Mouse (Mus musculus) ovary, postnatal 10 days (tissue): Measurements from ENCODE around the gene March1.
"Not testable (repeated sequence)": the region's sequence is repeated elsewhere in the genome, so short reads cannot be mapped to it uniquely, and the experiment has no call there.

Experiments
- DNase-seq: peaks from one replicate; pipeline ENCODE4 v3.0.0; 2022; ENCODE audit warnings: low spot score

The March1 gene

DNA sequence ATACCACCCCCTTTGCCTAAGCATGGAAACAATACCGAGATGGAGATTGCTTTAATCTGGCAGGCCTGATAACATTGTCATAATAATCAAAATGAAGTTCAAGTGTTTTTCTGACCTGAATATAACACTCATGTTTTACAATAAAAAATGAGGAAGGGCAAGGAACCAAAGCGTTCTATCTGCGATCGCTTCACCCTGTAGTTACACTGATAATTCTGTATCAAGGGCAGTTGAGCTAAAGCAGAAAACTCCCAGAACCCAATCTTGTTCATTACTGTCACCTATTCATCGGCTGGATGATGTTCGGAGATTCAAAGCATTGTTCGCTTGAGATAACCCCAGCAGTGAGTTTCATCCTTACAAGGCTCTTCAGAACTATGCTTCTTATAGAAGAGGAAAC lies 700.1 kb downstream of the March1 start:
- DNase-seq, result no peak

DNA sequence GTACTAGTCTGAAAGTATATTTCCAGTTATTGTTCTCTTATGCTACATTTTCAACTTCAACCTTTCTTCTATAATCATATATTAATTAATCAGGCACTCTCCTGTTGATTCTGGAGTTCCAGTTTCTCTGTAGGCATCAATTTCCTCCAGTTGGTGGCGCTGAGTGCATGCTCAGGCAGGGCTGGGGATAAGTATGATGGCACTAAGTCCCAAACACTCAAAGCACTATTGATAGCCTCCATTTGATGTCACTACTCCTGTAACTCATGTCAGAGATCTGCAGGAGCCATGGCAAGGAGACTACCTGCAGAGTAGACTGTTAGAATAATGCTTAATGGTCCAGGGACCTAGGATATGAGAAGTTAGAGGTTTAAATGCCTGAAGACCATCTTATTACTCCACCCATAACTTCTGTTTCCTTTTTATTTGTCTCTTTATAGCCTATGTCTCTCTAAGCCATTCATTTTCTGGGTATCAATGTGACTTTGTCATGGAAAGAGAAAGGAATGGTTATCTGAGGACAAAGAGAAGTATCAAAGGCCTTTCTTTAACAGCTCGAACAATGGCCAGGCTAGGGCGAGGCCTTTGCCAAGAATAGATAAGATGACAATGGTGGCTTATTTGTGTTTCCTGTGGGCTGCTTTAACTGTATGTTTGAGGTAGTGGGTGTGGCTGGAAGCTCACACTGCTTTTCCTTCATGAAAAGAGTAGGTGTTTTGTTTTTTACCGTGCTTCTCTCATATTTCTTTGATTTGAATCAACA lies 705.5 kb downstream of the March1 start:
- DNase-seq, result no peak

DNA sequence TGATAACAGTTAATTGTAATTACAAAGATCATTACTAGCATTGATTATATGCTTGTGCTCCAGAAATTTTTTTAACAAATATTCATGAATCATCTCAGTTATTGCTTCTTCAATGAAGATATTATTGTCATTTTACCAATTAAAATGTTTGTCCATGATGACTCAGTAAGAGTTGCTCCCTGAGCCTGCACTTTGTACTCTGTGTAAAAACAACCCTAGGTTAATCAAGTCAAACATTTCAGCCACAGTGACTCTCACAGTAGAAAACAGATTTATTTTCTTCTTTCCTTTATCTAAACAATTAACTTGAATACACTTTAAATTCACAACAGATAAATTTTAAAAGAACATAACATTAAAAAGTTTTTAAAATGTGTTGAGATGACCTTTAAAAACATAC lies 708.7 kb downstream of the March1 start:
- no peak for DNase-seq

DNA sequence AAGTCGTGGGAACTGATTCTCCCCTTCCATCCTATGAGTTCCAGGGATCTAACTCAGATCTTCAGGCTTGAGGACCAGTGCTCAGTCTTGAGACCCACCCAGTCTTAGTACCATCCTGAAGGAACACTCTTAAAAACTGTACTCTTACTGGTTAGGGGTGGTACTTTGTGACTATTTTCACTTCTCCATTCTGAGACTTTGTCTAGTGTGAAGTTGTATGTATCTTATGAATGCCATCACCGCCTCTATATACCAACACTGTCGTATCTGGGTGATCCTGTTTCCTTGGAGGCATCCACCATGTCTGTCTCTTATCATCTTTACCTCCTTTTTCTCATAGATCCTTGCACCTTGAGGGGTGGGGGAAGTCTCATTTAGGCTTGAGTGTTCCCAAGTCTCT lies 714.5 kb downstream of the March1 start:
- DNase-seq, result no peak

DNA sequence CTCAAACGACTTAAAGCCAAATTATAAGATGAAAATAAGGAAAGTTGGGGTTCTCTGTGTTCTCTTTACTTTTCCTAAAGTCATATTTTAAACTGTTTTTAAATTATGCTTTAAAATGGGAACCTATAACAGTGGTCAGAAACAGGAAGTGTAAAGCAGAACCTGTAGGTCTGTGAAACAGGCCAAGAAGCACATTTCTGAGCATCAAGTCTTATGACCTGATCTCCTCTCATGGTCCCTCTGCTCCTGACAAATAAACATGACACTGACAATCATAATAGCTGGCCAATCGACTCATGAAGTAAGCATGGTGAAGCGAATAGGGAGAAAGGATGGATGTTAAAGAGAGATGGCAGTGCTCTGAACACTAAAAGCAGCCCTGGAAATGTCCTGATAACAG lies 716.6 kb downstream of the March1 start:
- DNase-seq, result no peak

DNA sequence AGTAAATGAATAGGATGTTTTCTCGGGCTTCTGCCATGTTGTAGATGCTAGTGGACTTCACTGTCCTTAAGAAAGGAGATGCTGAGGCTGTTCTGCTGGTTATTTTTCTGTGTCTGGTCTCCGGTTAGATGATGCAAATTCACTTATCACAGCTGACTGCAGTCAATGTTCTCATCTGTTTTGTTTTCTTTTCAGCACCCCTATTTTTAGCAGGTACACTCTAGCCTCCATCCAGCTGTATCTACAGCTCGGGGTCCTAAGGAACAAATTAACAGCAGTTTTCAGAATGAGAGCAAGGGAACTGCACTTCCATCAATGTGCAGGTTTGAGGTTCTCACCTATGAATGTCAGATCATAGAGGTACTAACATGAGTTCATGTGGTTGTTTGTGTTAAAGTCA lies 721.9 kb downstream of the March1 start:
- DNase-seq, result no peak

DNA sequence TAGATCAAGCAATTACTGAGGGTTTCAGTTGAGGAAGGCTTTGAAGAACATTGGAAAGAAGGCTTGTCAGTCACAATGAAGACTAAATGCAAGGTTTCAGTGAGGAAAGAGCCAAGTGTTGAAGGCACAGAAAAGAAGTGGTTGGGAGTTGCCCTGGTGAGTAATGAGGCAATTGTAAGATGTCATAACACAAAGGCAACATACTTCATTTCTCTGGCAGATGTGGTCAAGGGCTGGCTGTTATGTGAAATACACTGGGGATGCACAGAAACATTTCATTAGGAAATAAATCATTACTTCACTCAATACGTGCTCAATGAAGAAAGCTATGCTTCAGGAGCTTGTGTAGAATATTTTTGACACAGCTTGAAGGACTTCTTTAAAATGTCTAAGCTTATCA lies 725.2 kb downstream of the March1 start:
- DNase-seq, result no peak

DNA sequence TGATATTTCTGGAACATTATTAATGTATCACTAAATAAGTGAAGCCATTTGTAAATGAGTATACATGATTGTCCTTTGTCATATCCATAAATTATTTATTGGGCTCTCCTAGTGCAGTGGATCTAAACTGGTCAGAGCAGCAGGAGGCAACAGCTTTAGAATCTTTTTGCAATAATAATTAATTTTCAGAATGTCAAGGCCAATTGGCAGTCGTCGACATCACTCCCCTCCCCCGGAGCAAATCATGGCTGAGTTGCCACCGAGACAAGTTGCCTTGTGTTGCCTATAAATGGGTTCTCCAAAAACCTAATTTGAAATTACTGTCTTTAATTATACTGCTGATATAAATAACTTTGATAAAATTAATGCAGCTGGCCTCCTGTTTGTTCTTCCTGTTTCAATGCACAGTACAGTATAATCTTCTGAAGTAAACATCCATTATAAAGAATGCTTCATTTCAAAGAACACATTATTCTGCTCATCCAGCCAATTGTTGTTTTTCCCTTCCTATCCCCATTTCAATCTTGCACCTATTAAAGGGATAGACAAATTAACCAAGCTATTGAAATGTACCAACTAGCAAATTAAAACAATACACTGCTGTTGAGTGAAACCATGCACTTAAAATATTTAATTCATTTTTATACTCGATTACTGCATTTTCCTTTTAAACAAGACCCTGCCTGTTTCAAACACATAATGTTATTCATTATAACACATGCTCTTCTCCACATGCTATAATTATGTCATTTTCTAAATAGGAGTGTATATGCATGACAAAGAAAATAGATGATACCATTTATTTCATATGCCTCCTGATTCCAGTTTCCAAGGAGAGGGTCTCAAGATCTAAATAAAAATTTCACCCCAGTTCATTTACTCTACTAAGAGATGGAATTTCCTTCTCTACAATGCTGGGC lies 745.4 kb downstream of the March1 start:
- no peak for DNase-seq

DNA sequence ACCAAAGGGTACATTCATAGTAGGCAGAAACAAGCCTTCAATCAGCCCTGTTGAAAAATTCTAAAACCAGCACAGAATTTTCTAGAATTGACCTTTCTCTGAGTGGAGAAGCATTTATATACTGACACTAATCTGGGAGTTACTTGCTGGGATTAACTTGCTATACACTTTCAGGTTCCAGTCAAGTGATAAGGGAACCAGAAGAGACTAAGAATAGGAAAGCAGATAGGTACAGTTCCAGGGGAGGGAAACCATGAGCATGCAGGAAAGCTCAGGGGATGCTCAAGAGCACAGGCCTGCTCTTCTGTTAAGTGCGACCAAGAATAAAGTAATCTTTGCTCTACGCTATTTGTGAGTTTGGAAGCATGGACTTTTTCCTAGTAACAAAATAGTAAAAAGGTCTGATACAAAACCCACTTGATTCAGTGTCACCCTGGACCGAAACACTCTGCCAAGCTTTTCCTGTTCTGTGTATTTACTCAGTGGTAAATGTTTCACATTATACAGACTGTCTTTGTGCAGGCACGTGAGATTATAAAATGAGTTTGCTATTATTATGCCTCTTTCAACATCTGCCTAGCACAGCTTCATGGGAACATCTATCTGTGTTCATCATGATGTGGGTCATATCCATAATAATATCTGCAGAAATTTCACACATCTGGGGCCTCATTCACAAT lies 766.1 kb downstream of the March1 start:
- no peak for DNase-seq

DNA sequence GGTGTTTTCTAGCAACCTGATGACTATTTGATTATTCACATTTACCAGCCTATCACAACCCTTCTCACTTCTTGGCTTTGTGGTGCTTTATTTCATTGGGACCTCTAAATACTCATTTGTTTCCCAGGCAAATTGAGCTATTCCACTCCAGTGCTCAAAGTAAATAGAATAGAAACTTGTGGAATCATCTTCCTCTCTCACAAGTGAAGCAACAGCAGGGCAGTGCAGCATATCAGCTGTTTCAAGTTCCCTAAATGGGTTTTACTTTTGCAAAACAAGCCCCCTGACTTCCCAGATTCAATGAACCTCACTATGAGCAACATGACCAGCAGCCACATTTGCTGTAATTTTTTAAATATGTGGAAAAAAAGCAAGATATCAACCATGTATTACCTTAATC lies 768.3 kb downstream of the March1 start:
- DNase-seq, result no peak

DNA sequence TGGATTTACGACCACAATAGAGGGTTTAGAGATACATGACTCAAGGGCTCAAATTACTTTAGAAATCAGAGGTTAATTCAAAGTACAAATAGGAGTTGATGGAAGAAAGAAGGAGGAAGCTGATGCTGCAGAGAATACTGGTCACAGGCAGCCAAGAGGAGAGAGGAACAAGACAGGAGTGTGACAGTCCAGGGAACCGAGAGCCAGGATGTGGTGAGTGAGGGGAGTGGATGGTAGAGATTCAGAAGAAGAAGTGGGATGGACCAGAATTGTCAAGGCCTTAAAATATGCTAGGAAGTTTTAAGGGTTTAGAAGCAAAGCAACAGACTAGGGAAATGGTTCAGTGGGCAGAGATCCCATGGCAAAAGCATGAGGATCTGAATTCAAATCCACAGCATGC lies 771.0 kb downstream of the March1 start:
- DNase-seq, result no peak

DNA sequence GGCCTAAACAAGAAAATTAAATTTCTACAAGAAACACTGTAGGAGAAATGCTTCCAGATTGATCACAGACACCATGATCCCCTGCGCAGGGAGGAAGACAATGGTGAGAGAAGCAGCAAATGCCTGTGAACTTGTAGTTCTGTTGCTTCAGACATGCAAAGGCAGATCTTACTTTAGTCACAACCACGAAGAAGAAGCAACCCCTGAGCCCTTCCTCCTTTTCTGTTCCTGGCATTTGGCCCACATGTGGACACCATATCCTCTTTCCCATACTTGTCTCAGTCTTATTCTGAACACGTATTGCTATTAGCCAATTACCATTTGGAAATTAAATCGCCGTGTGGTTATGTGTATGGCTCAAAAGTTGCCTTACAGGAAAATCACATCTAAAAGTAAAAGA lies 773.9 kb downstream of the March1 start:
- no peak for DNase-seq

DNA sequence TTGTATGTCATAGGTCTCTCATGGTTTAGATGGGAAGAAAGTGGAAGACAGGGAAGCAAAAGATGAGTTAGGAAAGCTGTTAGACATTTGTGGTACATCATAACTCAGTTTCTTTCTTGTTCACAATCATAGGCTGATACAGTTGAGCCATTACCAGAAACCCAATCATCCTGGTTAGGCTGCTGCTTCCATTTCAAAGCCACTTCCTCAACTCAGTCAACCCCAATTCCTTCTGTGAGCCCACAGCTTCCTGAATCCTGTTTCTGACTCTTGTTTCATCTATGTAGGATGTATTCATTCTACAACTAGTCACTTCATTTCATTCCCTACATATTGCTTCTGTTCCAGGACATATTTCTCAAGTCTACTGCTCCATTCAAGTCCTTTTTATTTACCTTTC lies 775.2 kb downstream of the March1 start:
- no peak for DNase-seq

DNA sequence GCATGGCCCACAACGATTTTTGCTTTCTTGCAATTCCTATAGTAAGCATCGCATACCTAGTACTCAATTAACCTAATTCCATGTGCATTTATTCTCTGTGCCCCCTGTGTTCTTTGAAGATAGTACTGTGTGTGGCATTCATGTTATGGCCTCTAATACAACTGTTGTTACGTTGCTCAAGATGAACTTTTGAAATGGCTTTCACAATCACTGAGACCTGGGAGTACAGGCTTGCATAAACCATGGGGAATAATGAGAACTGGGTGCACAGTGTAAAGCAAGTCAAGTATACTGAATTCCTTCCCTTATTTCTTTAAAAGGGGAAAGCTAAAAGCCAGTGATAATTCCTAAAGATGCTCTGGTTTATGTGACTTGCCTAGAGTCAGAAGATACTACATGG lies 776.4 kb downstream of the March1 start:
- no peak for DNase-seq

DNA sequence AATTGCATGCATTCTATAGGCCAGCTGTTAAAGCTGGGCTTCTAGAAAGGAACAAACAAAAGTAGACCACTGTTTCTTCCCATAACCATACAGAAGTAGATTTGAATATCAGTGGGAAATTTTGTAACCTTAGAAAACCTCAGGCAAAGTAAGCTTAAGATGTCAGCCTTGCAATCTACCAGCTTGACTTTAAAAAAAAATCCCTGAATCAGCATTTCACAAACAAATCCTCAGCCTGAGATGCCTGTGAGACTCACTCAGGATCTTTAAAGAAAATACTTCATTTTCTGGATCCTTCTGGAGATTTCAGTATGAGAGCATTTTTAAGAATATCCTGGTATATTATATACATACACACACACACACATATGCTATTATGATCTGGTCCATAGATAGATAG lies 780.1 kb downstream of the March1 start:
- no peak for DNase-seq

DNA sequence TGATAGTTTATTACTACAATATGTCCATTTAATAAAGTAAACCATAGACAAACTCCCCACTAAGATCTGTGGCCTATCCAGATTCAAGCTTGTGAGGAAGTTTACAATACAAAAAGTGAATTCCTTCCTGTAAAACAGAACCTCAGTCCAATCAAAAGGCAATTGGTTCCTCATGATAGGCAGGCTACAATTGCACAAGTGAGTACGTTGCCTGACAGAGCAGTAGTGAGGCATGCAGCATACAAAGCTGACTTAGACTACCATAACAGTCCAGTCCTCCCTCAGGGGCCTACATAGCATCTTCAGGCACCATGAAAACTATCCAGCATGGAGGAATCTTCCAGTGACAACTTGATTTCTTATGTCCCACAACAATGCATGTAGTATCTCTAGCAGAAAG lies 782.4 kb downstream of the March1 start:
- DNase-seq, result no peak

DNA sequence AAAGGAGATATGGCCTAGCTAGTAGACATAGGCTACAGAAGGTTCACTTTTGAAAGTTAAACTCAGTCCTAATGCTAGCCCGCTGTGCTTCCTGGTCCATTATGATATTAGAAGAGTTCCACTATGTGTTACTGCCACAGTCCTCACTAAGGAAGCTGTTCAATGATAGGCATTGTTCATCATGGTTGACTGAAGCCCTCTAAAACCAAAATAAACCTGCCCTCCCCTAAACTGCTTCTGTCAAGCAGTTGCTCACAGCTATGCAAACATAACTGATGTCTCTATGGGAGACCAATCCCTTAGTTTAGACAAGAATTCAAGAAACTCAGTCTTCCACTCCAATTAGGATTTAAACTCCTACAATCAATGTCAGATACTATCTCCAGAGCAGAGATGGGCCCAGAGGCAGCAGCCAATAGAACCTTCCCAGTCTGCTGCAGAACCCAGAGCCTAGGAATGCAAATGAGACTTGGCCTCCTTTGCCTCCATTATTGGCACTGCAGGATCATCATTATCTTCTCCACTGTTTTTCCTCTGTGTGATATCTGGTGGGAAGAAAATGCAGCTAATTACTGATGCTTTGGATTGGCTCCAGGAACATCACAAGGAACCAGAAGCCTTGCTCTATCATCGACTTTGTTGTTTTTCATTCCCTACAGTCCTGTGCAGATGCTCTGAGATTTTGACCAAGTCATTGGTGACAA lies 787.2 kb downstream of the March1 start:
- no peak for DNase-seq

DNA sequence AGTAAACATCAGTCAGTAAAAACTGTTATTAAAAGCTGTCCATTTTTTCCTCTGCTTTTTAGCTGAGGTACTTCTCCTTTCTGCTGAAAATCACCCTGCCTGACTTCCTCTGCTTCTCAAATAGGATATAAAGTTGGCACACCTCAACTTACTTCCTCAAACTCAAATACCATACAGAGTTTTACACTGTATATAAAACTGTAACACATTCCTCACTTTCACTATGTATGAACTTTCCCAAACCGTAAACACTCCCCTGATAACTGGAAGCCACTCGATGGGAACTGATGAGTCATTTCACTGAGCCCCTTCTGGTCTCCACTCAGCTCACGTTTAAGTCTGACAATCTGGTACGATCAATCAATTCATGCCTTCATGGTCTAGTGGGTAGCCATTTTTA lies 788.1 kb downstream of the March1 start:
- not testable (repeated sequence) for DNase-seq

DNA sequence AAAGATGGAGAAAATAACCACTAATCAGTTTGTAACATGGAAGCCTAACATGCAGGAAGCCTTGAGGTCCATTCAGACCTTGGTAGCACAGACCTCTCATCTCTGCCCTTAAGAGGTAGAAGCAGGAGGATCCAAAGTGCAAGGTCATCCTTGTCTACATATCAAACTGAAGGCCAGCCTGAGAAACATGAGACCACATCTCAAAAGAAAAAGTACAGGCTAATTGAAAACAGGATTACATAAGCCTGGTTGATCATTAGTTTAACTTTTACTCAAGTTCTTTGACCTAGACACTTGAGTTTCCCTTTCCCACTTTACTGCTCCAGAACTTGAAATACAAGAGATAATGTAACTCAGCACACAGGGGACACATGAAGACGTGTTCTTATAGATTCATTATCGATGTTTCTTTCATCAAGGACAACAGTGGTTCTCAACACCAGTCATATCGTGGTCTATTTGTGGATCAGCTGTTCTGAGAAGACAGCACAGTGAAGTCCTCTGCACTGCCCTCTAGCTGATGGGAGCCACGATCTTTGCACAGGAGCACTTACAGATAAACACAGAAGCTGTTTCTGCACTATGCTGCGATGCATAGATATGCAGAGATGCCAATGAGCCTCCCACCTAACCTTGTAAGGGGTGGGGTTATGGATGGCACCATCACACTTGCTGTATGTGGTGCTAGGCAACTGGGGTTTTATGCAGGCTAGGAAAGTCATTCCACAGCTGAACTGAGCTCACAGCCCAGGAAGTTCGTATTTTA lies 789.1 kb downstream of the March1 start:
- DNase-seq, result no peak

DNA sequence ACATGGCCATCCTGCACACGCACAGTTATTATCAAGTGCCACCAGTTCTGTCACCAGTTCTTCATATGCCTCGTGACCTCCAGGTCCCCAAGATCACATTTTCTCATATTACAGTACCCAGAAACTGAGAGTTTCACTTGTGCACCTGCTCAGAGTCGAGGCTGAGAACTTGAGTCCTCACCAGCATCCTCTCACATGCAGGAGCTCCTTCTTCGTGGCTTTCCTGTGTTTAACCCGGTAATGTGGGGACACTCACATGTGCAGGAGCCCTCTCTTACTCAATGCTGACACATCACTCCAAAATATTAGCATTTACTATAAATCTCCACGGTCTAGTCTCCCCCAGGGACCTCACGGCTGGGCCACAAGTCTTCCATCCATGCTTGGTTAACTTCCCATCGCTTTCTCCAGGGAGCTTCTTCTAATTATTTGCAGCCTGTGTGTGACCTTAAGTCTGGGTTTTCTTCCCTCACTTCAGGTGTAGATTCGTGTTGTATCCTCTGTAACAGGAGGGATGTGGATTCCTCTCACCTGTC lies 792.4 kb downstream of the March1 start:
- DNase-seq, result no peak

DNA sequence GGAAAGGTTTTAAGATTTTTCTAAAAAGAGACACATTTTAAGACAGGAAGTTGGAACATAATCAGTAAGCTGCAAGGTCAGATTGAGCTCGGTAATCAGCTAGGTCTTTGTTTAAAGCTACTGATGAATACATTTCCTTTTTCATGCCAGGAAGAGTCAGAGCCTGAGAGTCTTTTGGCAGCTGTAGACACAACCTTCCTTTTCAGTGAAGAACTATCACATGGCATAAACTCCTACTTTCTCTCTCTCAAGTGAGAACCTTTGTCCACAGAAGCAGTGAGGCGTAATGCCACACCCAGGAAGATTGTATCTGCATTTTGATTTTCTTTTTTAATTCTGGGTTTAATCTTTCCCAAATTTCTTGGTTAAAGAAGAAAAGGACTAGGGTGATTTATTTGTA lies 795.4 kb downstream of the March1 start:
- DNase-seq, result no peak
